Mouse (Mus musculus) heart, adult 8-10 months (tissue): ENCODE measurements at regions not wholly inside any gene's neighbourhood (a gene's known extent, or its start where the extent isn't known, plus 50 kb on each side); places are given as distances from the start of the nearest gene placed in this dataset.

Source experiments
- DNase-seq: peaks from one replicate; pipeline ENCODE4 v3.0.0; 2022; ENCODE audit warnings: low spot score

GRCm38 (mm10) chr17:79798361-79798760, 83.5 kb upstream of the Cyp1b1 start:
- no peak for DNase-seq

- DNase-seq: no peak
Observed at GRCm38 (mm10) chr17:79790166-79790565, 75.3 kb upstream of the Cyp1b1 start.

- no peak for DNase-seq
Observed at GRCm38 (mm10) chr17:79787201-79787600, 72.3 kb upstream of the Cyp1b1 start.

- DNase-seq: peak; percentile 49
Observed at GRCm38 (mm10) chr17:79786691-79787090, 71.8 kb upstream of the Cyp1b1 start.

- DNase-seq: no peak
Observed at GRCm38 (mm10) chr17:79786270-79786669, 71.4 kb upstream of the Cyp1b1 start.

GRCm38 (mm10) chr17:79784256-79784870, 69.5 kb upstream of the Cyp1b1 start:
- no peak for DNase-seq

- peak; percentile 79 for DNase-seq
Observed at GRCm38 (mm10) chr17:79781733-79782663, 67.1 kb upstream of the Cyp1b1 start.

- DNase-seq: no peak
Observed at GRCm38 (mm10) chr17:79781262-79781661, 66.4 kb upstream of the Cyp1b1 start.

- DNase-seq: no peak
Observed at GRCm38 (mm10) chr17:79777874-79778395, 63.1 kb upstream of the Cyp1b1 start.

GRCm38 (mm10) chr17:79776177-79776576, 61.3 kb upstream of the Cyp1b1 start:
- DNase-seq: no peak

GRCm38 (mm10) chr17:79775216-79775615, 60.4 kb upstream of the Cyp1b1 start:
- no peak for DNase-seq

GRCm38 (mm10) chr17:79774291-79774690, 59.4 kb upstream of the Cyp1b1 start:
- DNase-seq: peak; percentile 24

- no peak for DNase-seq
Observed at GRCm38 (mm10) chr17:79772219-79772618, 57.4 kb upstream of the Cyp1b1 start.

GRCm38 (mm10) chr17:79771727-79772126, 56.9 kb upstream of the Cyp1b1 start:
- DNase-seq: no peak

- DNase-seq: no peak
Observed at GRCm38 (mm10) chr17:79770911-79771310, 56.0 kb upstream of the Cyp1b1 start.

GRCm38 (mm10) chr17:79769824-79770223, 55.0 kb upstream of the Cyp1b1 start:
- no peak for DNase-seq

GRCm38 (mm10) chr17:79768080-79768479, 53.2 kb upstream of the Cyp1b1 start:
- no peak for DNase-seq

GRCm38 (mm10) chr17:79765061-79765794, 50.4 kb upstream of the Cyp1b1 start:
- no peak for DNase-seq
